Mouse (Mus musculus) bone marrow, adult 2 months (tissue): Measurements from ENCODE around the gene Cybrd1.

Source experiments
- CTCF ChIP-seq: fragments of 200-500 bp; IDR thresholded peaks from 2 replicates; pipeline ENCODE4 v1.5.1; 2011; ENCODE audit warnings: low read length, control low read depth; ENCODE audit not compliant: control insufficient read depth, insufficient read depth
- POLR2A ChIP-seq: fragments of 200-500 bp; IDR thresholded peaks from 2 replicates; pipeline ENCODE4 v1.6.1; 2011; ENCODE audit warnings: low read depth, mild to moderate bottlenecking, control low read depth, low read length, borderline replicate concordance; ENCODE audit not compliant: control insufficient read depth

- no peak for TF ChIP-seq CTCF
- TF ChIP-seq POLR2A = no peak
Measured at GRCm38 (mm10) chr2:71130366-71130765, 12.6 kb downstream of the Cybrd1 start.
